Mouse (Mus musculus) testis, adult 2 months (tissue): ENCODE results near the gene Tor4a.

Experiments
- CTCF ChIP-seq: fragments of 200-500 bp; IDR thresholded peaks from 2 replicates; pipeline ENCODE4 v1.5.1; 2012; ENCODE audit warnings: low read depth, mild to moderate bottlenecking, inconsistent platforms, low read length, moderate library complexity; ENCODE audit not compliant: control insufficient read depth, insufficient read depth, insufficient replicate concordance
- POLR2A ChIP-seq: fragments of 200-500 bp; IDR thresholded peaks from 2 replicates; pipeline ENCODE4 v1.6.1; 2012; ENCODE audit warnings: low read depth, mild to moderate bottlenecking, inconsistent platforms, low read length, moderate library complexity; ENCODE audit not compliant: control insufficient read depth

- TF ChIP-seq POLR2A (no peak), CTCF (no peak)
These were observed 30.2 kb upstream of the Tor4a start for GRCm38 (mm10) chr2:25226864-25227263.
